Mouse (Mus musculus) lung, embryonic 15.5 days (tissue): Measurements from ENCODE around the gene Olfr819. TPM values are rescaled to one million over a fixed set of nuclear protein-coding genes. Genes with fewer than 3 reads are reported as not detected.
"Not testable (repeated sequence)": the region's sequence is repeated elsewhere in the genome, so short reads cannot be mapped to it uniquely, and the experiment has no call there.

ENCODE experiments used
- ATAC-seq: fragments of 200-750 bp; cut with Nextera tagmentation; 2 replicates; pipeline ENCODE4 v1.8.0; 2017; ENCODE audit warnings: moderate number of reproducible peaks, borderline replicate concordance; ENCODE audit not compliant: low FRiP score, low TSS enrichment; ENCODE audit errors: extremely low read depth
- H3K27ac ChIP-seq: fragments of 300-500 bp; sonication (generic); 2 replicates; pipeline ENCODE4 v1.5.1; 2015; ENCODE audit warnings: moderate library complexity, mild to moderate bottlenecking, inconsistent platforms
- H3K27me3 ChIP-seq: fragments of 300-500 bp; sonication (generic); 2 replicates; pipeline ENCODE4 v1.6.1; 2015; ENCODE audit warnings: inconsistent platforms
- H3K36me3 ChIP-seq: fragments of 300-500 bp; sonication (generic); 2 replicates; pipeline ENCODE4 v1.6.1; 2015; ENCODE audit warnings: inconsistent platforms
- H3K4me1 ChIP-seq: fragments of 300-500 bp; sonication (generic); 2 replicates; pipeline ENCODE4 v1.6.1; 2015; ENCODE audit warnings: inconsistent platforms
- H3K4me2 ChIP-seq: fragments of 300-500 bp; sonication (generic); 2 replicates; pipeline ENCODE4 v1.6.1; 2015; ENCODE audit warnings: inconsistent platforms, mild to moderate bottlenecking, moderate library complexity
- H3K4me3 ChIP-seq: fragments of 300-500 bp; sonication (generic); 2 replicates; pipeline ENCODE4 v1.5.1; 2015; ENCODE audit warnings: mild to moderate bottlenecking, inconsistent platforms
- H3K9ac ChIP-seq: fragments of 300-500 bp; sonication (generic); 2 replicates; pipeline ENCODE4 v1.6.1; 2015; ENCODE audit warnings: inconsistent platforms
- H3K9me3 ChIP-seq: fragments of 300-500 bp; sonication (generic); 2 replicates; pipeline ENCODE4 v1.6.1; 2016; ENCODE audit warnings: inconsistent platforms
- WGBS: fragments of 180-500 bp; shearing (Covaris S2); methylation state at CpG from one replicate; pipeline ENCODE4 v1.1.7; 2015; 5-methylcytosine and 5-hydroxymethylcytosine counted together
- polyA plus RNA-seq: library from polyadenylated mRNA; unstranded; fragments of >200 nt; fragmentation: Nextera tagmentation; extraction: Ambion mirVana; gene quantifications from 2 replicates; pipeline ENCODE4 v1.2.1, GENCODE M21; 2015

The Olfr819 gene
- polyA plus RNA-seq, result not detected in 2 replicates

GRCm38 (mm10) chr10:129967166-129967565, at the start of gene Olfr819:
Olfr819 (minus strand) TSS chr10:129967266.
- not testable (repeated sequence) for ATAC-seq, H3K9ac ChIP-seq, H3K27ac ChIP-seq, H3K36me3 ChIP-seq, H3K4me3 ChIP-seq, H3K27me3 ChIP-seq, H3K4me1 ChIP-seq, H3K4me2 ChIP-seq, H3K9me3 ChIP-seq
- 78% methylated on average over 2 of the region's 2 CpGs for WGBS

GRCm38 (mm10) chr10:130012321-130012720, 45.3 kb upstream of the Olfr819 start, which contains the start of gene Olfr820:
Olfr820 (plus strand) TSS chr10:130012621.
- Histone ChIP-seq H3K4me3 (no peak within 1 kb of the TSS), H3K36me3 (no peaks in the 10 kb centered on the region), H3K27me3 (no peaks in the 10 kb centered on the region), H3K4me2 (no peak within 1 kb of the TSS), H3K9ac (no peak within 1 kb of the TSS), H3K27ac (no peak within 1 kb of the TSS), H3K4me1 (no peaks in the 10 kb centered on the region), H3K9me3 (no peaks in the 10 kb centered on the region)
- ATAC-seq, result no peak

GRCm38 (mm10) chr10:130005366-130005765, 38.3 kb upstream of the Olfr819 start:
- 80% methylated on average over 4 of the region's 4 CpGs for WGBS

GRCm38 (mm10) chr10:130004104-130004503, 37.0 kb upstream of the Olfr819 start:
- not testable (repeated sequence) for H3K4me1 ChIP-seq, H3K27ac ChIP-seq, H3K4me2 ChIP-seq, H3K9ac ChIP-seq, H3K9me3 ChIP-seq, H3K4me3 ChIP-seq, H3K36me3 ChIP-seq, ATAC-seq, H3K27me3 ChIP-seq
- WGBS, result 82% methylated on average over 4 of the region's 4 CpGs

More at GRCm38 (mm10) chr10:130005366-130005765, 38.3 kb upstream of the Olfr819 start:
- H3K9me3 ChIP-seq, ATAC-seq, H3K36me3 ChIP-seq, H3K4me3 ChIP-seq, H3K9ac ChIP-seq, H3K4me1 ChIP-seq, H3K27me3 ChIP-seq, H3K4me2 ChIP-seq, H3K27ac ChIP-seq: not testable (repeated sequence)

- H3K36me3 ChIP-seq, H3K9ac ChIP-seq, H3K4me1 ChIP-seq, H3K9me3 ChIP-seq, H3K27me3 ChIP-seq, ATAC-seq, H3K4me2 ChIP-seq, H3K27ac ChIP-seq, H3K4me3 ChIP-seq: not testable (repeated sequence)
- no CpG with 5 or more reads among the region's 1 CpGs for WGBS
These were observed 17.9 kb upstream of the Olfr819 start, which contains the start of gene Gm10310 for GRCm38 (mm10) chr10:129984962-129985361. Gm10310 (minus strand) TSS chr10:129985062.

GRCm38 (mm10) chr10:129981867-129982266, 14.8 kb upstream of the Olfr819 start:
- no CpG with 5 or more reads among the region's 3 CpGs for WGBS

GRCm38 (mm10) chr10:129976040-129976439, 9.0 kb upstream of the Olfr819 start, which contains the start of gene Olfr247:
Olfr247 (minus strand) TSS chr10:129976140.
- H3K36me3 ChIP-seq, H3K27me3 ChIP-seq, H3K4me1 ChIP-seq, H3K27ac ChIP-seq, H3K9ac ChIP-seq, H3K9me3 ChIP-seq, H3K4me2 ChIP-seq, H3K4me3 ChIP-seq, ATAC-seq: not testable (repeated sequence)
- WGBS, result no CpG with 5 or more reads among the region's 2 CpGs

More at GRCm38 (mm10) chr10:129981867-129982266, 14.8 kb upstream of the Olfr819 start:
- not testable (repeated sequence) for H3K4me2 ChIP-seq, H3K9me3 ChIP-seq, H3K27ac ChIP-seq, H3K4me1 ChIP-seq, H3K9ac ChIP-seq, H3K4me3 ChIP-seq, H3K36me3 ChIP-seq, H3K27me3 ChIP-seq, ATAC-seq

- not testable (repeated sequence) for H3K9me3 ChIP-seq, ATAC-seq
- WGBS, result no CpG with 5 or more reads among the region's 3 CpGs
These were observed 5.9 kb upstream of the Olfr819 start for GRCm38 (mm10) chr10:129972994-129973393.

GRCm38 (mm10) chr10:129966232-129966631, 834 bp downstream of the Olfr819 start:
- 96% methylated on average over 2 of the region's 3 CpGs for WGBS
- not testable (repeated sequence) for H3K27me3 ChIP-seq, H3K4me1 ChIP-seq, H3K9me3 ChIP-seq, H3K9ac ChIP-seq, H3K36me3 ChIP-seq, ATAC-seq, H3K4me3 ChIP-seq, H3K4me2 ChIP-seq, H3K27ac ChIP-seq

More at GRCm38 (mm10) chr10:129972994-129973393, 5.9 kb upstream of the Olfr819 start:
- not testable (repeated sequence) for H3K4me3 ChIP-seq, H3K27ac ChIP-seq, H3K27me3 ChIP-seq, H3K9ac ChIP-seq, H3K4me2 ChIP-seq, H3K36me3 ChIP-seq, H3K4me1 ChIP-seq

GRCm38 (mm10) chr10:129949000-129949399, 18.1 kb downstream of the Olfr819 start, which contains the start of gene Olfr818:
Olfr818 (minus strand) TSS chr10:129949100.
- ATAC-seq, result no peak
- Histone ChIP-seq H3K27ac (no peak within 1 kb of the TSS), H3K4me1 (no peaks in the 10 kb centered on the region), H3K27me3 (no peaks in the 10 kb centered on the region), H3K9me3 (no peaks in the 10 kb centered on the region), H3K4me3 (no peak within 1 kb of the TSS), H3K9ac (no peak within 1 kb of the TSS), H3K4me2 (no peak within 1 kb of the TSS), H3K36me3 (no peaks in the 10 kb centered on the region)
- 93% methylated on average over 2 of the region's 2 CpGs for WGBS

- no peak within 1 kb of the TSS for H3K4me2 ChIP-seq
- WGBS, result 49% methylated on average over 1 of the region's 1 CpGs
- H3K27ac ChIP-seq, result no peak within 1 kb of the TSS
- H3K4me3 ChIP-seq, result no peak within 1 kb of the TSS
- no peaks in the 10 kb centered on the region for H3K9me3 ChIP-seq
- no peaks in the 10 kb centered on the region for H3K36me3 ChIP-seq
- H3K27me3 ChIP-seq, result no peaks in the 10 kb centered on the region
- no peak for ATAC-seq
- H3K4me1 ChIP-seq, result no peaks in the 10 kb centered on the region
- no peak within 1 kb of the TSS for H3K9ac ChIP-seq
These were observed 51.6 kb downstream of the Olfr819 start, which contains the start of gene Olfr816 for GRCm38 (mm10) chr10:129915497-129915896. Olfr816 (minus strand) TSS chr10:129915597.
